Mouse (Mus musculus) large intestine, adult 2 months (tissue): ENCODE data around the gene Gm14393. TPM values are rescaled to one million over a fixed set of nuclear protein-coding genes. Genes with fewer than 3 reads are reported as not detected.
"Not testable (repeated sequence)": the region's sequence is repeated elsewhere in the genome, so short reads cannot be mapped to it uniquely, and the experiment has no call there.

ENCODE experiments used
- DNase-seq: peaks from one replicate; pipeline ENCODE4 v3.0.0-alpha.2; 2012; ENCODE audit warnings: low read depth, low spot score
- WGBS: fragments of 180-500 bp; shearing (Covaris S2); methylation state at CpG from one replicate; pipeline ENCODE4 v1.1.7; 2018; 5-methylcytosine and 5-hydroxymethylcytosine counted together
- polyA plus RNA-seq: library from polyadenylated mRNA; depleted of rRNA; stranded (reverse); fragments of >200 nt; gene quantifications from 2 replicates; pipeline ENCODE4 v1.2.3, GENCODE M21; 2012; rRNA removed

Gm14393 gene
- polyA plus RNA-seq: not detected in 2 replicates

DNA sequence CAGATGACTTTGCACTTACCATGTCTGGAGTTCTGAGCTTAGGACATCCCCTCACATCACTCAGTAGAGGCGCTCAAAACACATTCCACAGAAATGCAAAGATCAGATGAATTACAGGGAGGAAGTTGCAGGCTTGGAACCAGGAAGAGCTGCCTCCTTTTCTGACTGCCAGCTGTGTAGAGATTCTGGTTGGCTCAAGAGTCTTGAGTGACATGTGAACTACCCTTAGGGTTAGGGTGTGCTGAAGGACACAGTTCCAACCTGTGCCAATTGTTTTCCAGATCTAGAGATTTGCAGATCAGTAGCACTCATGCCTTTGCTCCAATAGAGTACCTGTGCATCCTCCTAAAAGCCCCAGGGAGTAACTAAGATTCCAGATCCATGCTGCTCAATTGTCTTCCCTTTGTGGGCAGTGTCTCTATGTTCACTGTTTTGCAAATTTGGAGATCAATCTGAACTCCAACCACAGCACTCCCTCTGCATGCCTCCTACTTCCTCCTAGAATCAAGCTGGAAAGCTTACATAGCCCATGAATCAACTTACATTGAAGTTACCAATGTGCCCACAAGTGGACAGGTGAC, at the start of gene Gm14393:
Gene Gm14393 (minus strand): TSS at position 101 of the 581 bp plus-strand sequence.
- DNase-seq: not testable (repeated sequence)
- 69% methylated on average over 1 of the region's 1 CpGs for WGBS

DNA sequence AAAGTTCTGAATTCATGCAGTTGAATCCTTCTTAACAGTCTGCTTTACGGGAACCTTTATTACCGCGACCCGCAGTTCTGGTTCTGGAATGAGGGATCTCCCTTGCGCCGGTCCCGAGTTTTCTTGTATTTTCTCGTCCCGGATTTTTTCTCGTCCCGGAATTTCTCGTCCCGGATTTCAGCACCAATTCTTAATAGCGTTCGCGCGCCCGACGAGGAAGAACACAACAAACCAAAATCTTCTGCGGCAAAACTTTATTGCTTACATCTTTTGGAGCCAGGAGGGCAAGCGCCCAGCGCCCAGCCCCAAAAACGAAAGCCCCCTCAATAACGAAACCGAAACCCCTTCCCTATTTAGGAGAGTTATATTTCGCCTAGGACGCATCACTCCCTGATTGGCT, 23.3 kb downstream of the Gm14393 start:
- DNase-seq: not testable (repeated sequence)
- WGBS: 94% methylated on average over 27 of the region's 27 CpGs

Other genes starting within 250 kb of the Gm14393 start
- not detected in 2 replicates for gene Gm14444, start 57.5 kb downstream of the Gm14393 start, polyA plus RNA-seq
- gene Gm14399, start 74.2 kb upstream of the Gm14393 start, polyA plus RNA-seq: 0.17 and 0.52 TPM in 2 replicates
- gene Gm14443, start 108.1 kb upstream of the Gm14393 start, polyA plus RNA-seq: 0.02 and 0.05 TPM in 2 replicates
- 1.7 and 5.4 TPM in 2 replicates for gene Gm14391, start 139.1 kb upstream of the Gm14393 start, polyA plus RNA-seq
- gene Gm14440, start 207.3 kb upstream of the Gm14393 start, polyA plus RNA-seq: not detected in 2 replicates